Mouse (Mus musculus) erythroblast, embryonic 14.5 days (primary cell): ENCODE data around the gene Lsm2. TPM values are rescaled to one million over a fixed set of nuclear protein-coding genes. Genes with fewer than 3 reads are reported as not detected.
"Not testable (repeated sequence)": the region's sequence is repeated elsewhere in the genome, so short reads cannot be mapped to it uniquely, and the experiment has no call there.

Experiments used
- H3K27me3 ChIP-seq: 2 replicates; pipeline ENCODE4 v1.6.1; 2012; ENCODE audit warnings: inconsistent platforms; ENCODE audit not compliant: control insufficient read depth
- H3K36me3 ChIP-seq: 2 replicates; pipeline ENCODE4 v1.6.1; 2012; ENCODE audit warnings: mild to moderate bottlenecking, inconsistent platforms; ENCODE audit not compliant: control insufficient read depth
- H3K4me1 ChIP-seq: 2 replicates; pipeline ENCODE4 v1.6.1; 2012; ENCODE audit warnings: inconsistent platforms; ENCODE audit not compliant: control insufficient read depth
- H3K4me3 ChIP-seq: replicated peaks from 2 replicates; pipeline ENCODE3; 2012; ENCODE audit warnings: moderate library complexity, mild to moderate bottlenecking, inconsistent platforms
- H3K9me3 ChIP-seq: 2 replicates; pipeline ENCODE4 v1.6.1; 2012; ENCODE audit warnings: low read length, inconsistent platforms, mixed read lengths; ENCODE audit not compliant: control insufficient read depth
- GATA1 ChIP-seq: IDR thresholded peaks from 2 replicates; pipeline ENCODE4 v1.6.1; 2012; ENCODE audit warnings: low read length, inconsistent platforms, mixed read lengths
- TAL1 ChIP-seq: IDR thresholded peaks from 3 replicates; pipeline ENCODE4 v1.6.1; 2012; ENCODE audit warnings: low read length, inconsistent platforms, mixed read lengths
- polyA plus RNA-seq: library from polyadenylated mRNA; stranded (reverse); fragments of >175 nt; gene quantifications from 2 replicates; pipeline ENCODE4 v1.2.3, GENCODE M21; 2012

Lsm2 gene
- polyA plus RNA-seq, 1 experiment: 15.9 TPM

- TF ChIP-seq GATA1 (no peak), TAL1 (no peak)
- H3K4me3 ChIP-seq: no peak overlapping the region
- H3K27me3 ChIP-seq: peaks cover 82% of the 10 kb centered on the region
- no peaks in the 10 kb centered on the region for H3K36me3 ChIP-seq
- peaks cover 12% of the 10 kb centered on the region for H3K4me1 ChIP-seq
- peaks cover 2% of the 10 kb centered on the region; the same call in 1 of the 2 replicates for H3K9me3 ChIP-seq
These were observed 19.5 kb upstream of the Lsm2 start for GRCm38 (mm10) chr17:34962125-34962524.

GRCm38 (mm10) chr17:34962841-34963240, 18.8 kb upstream of the Lsm2 start:
- no peak for TF ChIP-seq TAL1
- no peak for TF ChIP-seq GATA1
- Histone ChIP-seq H3K27me3 (peaks cover 84% of the 10 kb centered on the region), H3K36me3 (no peaks in the 10 kb centered on the region), H3K9me3 (no peaks in the 10 kb centered on the region; the same call in 1 of the 2 replicates), H3K4me3 (no peak overlapping the region), H3K4me1 (peaks cover 12% of the 10 kb centered on the region)

- peaks cover 90% of the 10 kb centered on the region for H3K27me3 ChIP-seq
- no peaks in the 10 kb centered on the region for H3K9me3 ChIP-seq
- H3K4me3 ChIP-seq: no peak overlapping the region
- H3K36me3 ChIP-seq: no peaks in the 10 kb centered on the region
- peaks cover 8% of the 10 kb centered on the region for H3K4me1 ChIP-seq
- TF ChIP-seq TAL1 (no peak), GATA1 (no peak)
These were observed 17.0 kb upstream of the Lsm2 start for GRCm38 (mm10) chr17:34964640-34965049.

GRCm38 (mm10) chr17:34965627-34966026, 16.0 kb upstream of the Lsm2 start:
- Histone ChIP-seq H3K9me3 (no peaks in the 10 kb centered on the region), H3K27me3 (peaks cover 88% of the 10 kb centered on the region), H3K4me1 (no peaks in the 10 kb centered on the region), H3K36me3 (no peaks in the 10 kb centered on the region), H3K4me3 (no peak overlapping the region)
- TF ChIP-seq TAL1: no peak
- TF ChIP-seq GATA1: no peak

GRCm38 (mm10) chr17:34969822-34970221, 11.8 kb upstream of the Lsm2 start, which contains the start of gene Gm20481:
Gm20481 (plus strand) TSS chr17:34969912.
- not testable (repeated sequence) for H3K4me3 ChIP-seq, H3K4me1 ChIP-seq, H3K36me3 ChIP-seq, H3K9me3 ChIP-seq
- peaks cover 76% of the 10 kb centered on the region for H3K27me3 ChIP-seq

GRCm38 (mm10) chr17:34970850-34971249, 10.8 kb upstream of the Lsm2 start:
- not testable (repeated sequence) for H3K36me3 ChIP-seq, H3K9me3 ChIP-seq, H3K4me1 ChIP-seq, H3K4me3 ChIP-seq
- peaks cover 66% of the 10 kb centered on the region for H3K27me3 ChIP-seq

- not testable (repeated sequence) for H3K4me1 ChIP-seq, H3K36me3 ChIP-seq, H3K9me3 ChIP-seq, H3K4me3 ChIP-seq
- H3K27me3 ChIP-seq: peaks cover 60% of the 10 kb centered on the region
These were observed 10.0 kb upstream of the Lsm2 start for GRCm38 (mm10) chr17:34971694-34972068.

- peaks cover 59% of the 10 kb centered on the region for H3K27me3 ChIP-seq
- H3K4me3 ChIP-seq: peak within 1 kb of the TSS; percentile 54
- H3K4me1 ChIP-seq, H3K9me3 ChIP-seq, H3K36me3 ChIP-seq: not testable (repeated sequence)
These were observed 9.5 kb upstream of the Lsm2 start, which contains the start of the genes Hspa1a and Hspa1l for GRCm38 (mm10) chr17:34972069-34972749. Hspa1a (minus strand) TSS chr17:34972156. Hspa1l (plus strand) TSS chr17:34972703.

GRCm38 (mm10) chr17:34975581-34976492, 5.8 kb upstream of the Lsm2 start:
- Histone ChIP-seq H3K9me3 (peaks cover 4% of the 10 kb centered on the region; the same call in 1 of the 2 replicates), H3K27me3 (peaks cover 25% of the 10 kb centered on the region), H3K4me1 (peaks cover 18% of the 10 kb centered on the region), H3K36me3 (peaks cover 6% of the 10 kb centered on the region), H3K4me3 (no peak overlapping the region)
- TF ChIP-seq GATA1: no peak
- no peak for TF ChIP-seq TAL1
